Mouse (Mus musculus) heart, postnatal 10 days (tissue): Measurements from ENCODE around the gene St3gal2. TPM values are rescaled to one million over a fixed set of nuclear protein-coding genes. Genes with fewer than 3 reads are reported as not detected.
A peak's percentile ranks its signal among the peaks of the same experiment; 100 is the strongest.
"Not testable (repeated sequence)": the region's sequence is repeated elsewhere in the genome, so short reads cannot be mapped to it uniquely, and the experiment has no call there.

Source experiments
- DNase-seq, 2 experiments: peaks; one replicate each; pipeline ENCODE4 v3.0.0; 2021
- intact Hi-C: fragments of 180-260 bp; cut with DNase I; formaldehyde crosslinking; loops from one replicate; pipeline ENCODE4 v1.15.1; 2025
- microRNA-seq, 2 experiments: library from miRNA; unstranded; fragments of <30 nt; microRNA quantifications; one replicate each; pipeline ENCODE4 v1.2.0; 2022
- total RNA-seq, 2 experiments: library from RNA; stranded (reverse); gene quantifications; 2 replicates each; pipeline ENCODE4 v1.2.3; 2021

St3gal2 gene
- total RNA-seq, 2 experiments from 2014 or later, result 34.4 to 45.3 TPM

DNA sequence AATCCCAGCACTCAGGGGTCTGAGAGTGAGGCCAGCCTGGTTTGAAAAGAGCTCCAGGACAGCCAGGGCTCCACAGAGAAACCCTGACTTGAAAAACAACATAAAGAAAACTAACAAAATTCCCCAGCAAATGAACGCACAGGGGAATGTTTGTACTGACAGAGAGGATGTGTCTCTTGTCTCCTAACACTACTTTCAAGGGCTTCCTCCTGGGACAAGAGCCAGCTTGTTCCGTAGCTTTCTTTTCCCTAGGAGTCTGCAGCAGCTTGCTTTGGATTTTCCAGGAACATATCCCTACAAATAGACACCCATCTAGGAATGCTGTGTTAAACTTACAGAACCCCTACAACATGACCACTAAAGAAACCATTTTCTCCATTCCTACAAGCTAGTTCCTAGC is 58.3 kb downstream of the St3gal2 start:
- intact Hi-C loops, DNase-seq: not testable (repeated sequence)

GRCm38 (mm10) chr8:110981304-110981703 is 61.6 kb downstream of the St3gal2 start:
- no peak for DNase-seq
- intact Hi-C loops, result no loop called here

DNA sequence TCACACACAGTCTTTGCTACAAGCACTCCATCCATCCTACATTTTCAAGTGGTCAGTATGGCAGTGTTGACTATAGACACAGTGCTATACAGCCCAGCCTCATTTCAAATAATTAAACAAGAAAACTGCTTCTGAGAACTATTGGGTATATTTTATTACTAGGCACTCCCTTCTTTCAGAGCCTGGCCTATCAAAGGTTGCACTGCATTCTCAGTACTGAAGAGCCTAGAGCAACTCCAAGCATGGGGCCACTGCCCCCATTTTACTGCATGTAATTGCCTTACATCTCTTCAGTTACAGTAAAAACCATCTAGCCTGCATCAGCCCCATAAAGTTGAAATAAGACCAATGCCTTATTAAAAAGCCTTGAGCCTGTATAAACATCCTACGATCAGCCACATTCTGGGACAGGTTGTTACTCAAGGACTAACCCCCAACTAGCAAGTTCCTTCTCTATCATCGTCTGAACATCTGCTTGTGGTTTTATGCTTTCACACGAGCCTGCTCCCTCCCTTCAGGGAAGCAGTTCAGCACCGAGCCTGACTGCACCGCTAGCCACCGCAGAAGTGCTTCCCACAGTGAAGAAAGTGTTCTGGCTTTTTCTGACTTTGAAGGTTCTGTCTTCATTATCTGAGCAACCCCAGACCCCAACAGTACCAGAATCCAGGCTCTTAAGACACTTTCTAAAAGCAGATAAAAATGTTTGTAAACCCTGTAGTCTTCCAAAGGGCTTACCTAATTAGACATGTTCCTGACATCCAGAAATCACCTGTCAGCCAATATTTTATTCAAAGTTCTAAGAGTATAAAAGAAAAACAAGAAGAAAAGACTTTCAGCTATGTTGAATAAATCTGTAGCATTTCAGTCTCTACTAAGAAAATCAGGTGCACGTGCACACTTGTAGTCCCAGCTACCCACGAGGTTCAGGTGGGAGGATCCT is 68.4 kb downstream of the St3gal2 start:
- no peak for DNase-seq
- intact Hi-C loops, result no loop called here

DNA sequence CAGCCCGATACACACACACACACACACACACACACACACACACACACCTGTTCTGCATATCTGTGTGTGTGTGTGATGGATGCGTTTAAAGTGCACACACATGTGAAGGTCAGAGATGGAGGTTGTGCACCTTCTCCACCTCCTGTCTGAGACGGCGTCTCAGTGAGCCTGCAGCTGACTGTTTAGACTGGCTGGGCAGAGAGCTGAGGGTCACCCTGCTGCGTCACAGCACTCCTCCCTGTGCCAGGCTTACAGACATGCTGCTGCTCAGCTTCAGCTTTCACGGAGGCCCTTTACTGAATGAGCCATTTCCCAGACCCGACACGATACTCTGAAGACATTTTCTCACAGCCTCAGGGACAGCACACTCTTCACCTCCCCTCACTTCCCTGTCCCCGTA is 70.3 kb downstream of the St3gal2 start:
- DNase-seq, result peak in 1 of 2 experiments; percentile 23
- intact Hi-C loops, result no loop called here

GRCm38 (mm10) chr8:110996641-110997430 is 77.1 kb downstream of the St3gal2 start:
- no peak for DNase-seq
- intact Hi-C loops, result no loop called here

DNA sequence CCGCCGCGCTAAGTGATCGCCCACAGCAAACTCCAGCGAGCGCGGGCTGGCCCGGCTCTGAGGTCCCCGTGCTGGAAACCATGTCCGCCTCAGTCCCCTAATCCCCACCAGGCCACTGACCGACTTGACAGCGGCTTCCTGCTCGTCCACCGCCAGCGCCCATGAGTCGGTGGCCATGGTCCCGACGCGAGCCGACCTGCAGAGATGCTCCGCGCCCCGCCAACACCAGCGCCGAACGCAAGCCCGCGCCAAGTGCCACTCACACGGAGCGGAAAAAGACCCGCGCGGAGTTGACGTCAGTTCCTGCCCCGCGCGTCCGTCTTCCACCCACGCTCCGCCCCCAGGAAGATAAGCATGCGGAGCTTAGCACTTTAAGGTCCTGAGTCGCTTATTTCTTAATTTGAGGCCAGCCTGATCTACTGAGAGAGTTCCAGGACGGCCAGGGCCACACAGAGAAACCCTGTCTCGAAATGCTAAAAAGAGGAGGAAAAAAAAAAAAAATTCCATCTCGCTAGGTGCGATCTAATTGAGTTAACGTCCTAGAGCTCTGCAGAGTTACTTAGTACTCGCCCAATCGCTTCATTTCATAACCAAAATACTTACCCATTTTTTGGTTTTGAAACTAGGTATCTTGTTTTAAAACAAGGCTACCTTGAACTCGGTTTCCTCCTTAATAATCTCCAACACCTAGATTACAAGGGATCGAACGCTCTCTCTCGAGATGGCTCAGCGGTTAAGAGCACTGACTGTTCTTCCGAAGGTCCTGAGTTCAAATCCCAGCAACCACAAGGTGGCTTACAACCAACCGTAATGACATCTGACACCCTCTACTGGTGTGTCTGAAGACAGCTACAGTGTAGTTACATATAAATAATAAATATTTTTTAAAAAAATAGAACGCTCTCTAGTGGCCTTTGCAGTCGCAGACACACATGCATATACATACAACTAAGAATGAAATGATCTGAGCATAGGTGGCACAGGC is 78.1 kb downstream of the St3gal2 start, which contains the start of gene Ddx19a:
Gene Ddx19a (minus strand): TSS at position 254 of the 985 bp plus-strand sequence.
- peak; percentile 92 to 93 for DNase-seq
- intact Hi-C loops, result no loop called here

- DNase-seq, intact Hi-C loops: not testable (repeated sequence)
Observed at GRCm38 (mm10) chr8:111010230-111010991, 90.7 kb downstream of the St3gal2 start.

Small RNA genes lying within 50 kb of the gene (microRNA-seq; reads per million reads assigned to microRNA genes)
- 0.24 to 0.70 reads per million in 2 experiments for gene Mir3473d

Other genes with a start within 250 kb of the St3gal2 start
- 10 to 100 TPM; 36.2 to 39.6 TPM for gene Mtss1l, start 198.4 kb upstream of the St3gal2 start, total RNA-seq
- gene Il34, start 114.0 kb upstream of the St3gal2 start, total RNA-seq, result 1 to 10 TPM; 5.1 to 8.1 TPM
- gene Cog4, start 73.3 kb upstream of the St3gal2 start, total RNA-seq, result 10 to 100 TPM; 53.0 to 60.8 TPM
- gene Sf3b3, start 73.1 kb upstream of the St3gal2 start, total RNA-seq, result 10 to 100 TPM; 52.2 to 57.0 TPM
- 1 to 10 TPM; 6.8 to 8.6 TPM for gene Fuk, start 17.4 kb upstream of the St3gal2 start, total RNA-seq
- 10 to 100 TPM; 39.2 to 41.1 TPM for gene Ddx19a, start 77.9 kb downstream of the St3gal2 start, total RNA-seq
- gene Ddx19b, start 111.8 kb downstream of the St3gal2 start, total RNA-seq, result 10 to 100 TPM; 12.2 to 12.8 TPM
- gene Aars, start 113.2 kb downstream of the St3gal2 start, total RNA-seq, result 10 to 100 TPM; 39.1 to 42.0 TPM
- gene Exosc6, start 136.4 kb downstream of the St3gal2 start, total RNA-seq, result not detected
- under 1 TPM; 0.12 to 0.24 TPM for gene Clec18a, start 172.5 kb downstream of the St3gal2 start, total RNA-seq
- gene Pdpr, start 174.7 kb downstream of the St3gal2 start, total RNA-seq, result 10 to 100 TPM; 75.0 to 78.5 TPM